Mouse (Mus musculus) myocyte (in vitro differentiated cells): ENCODE measurements around the gene Arl14.

ENCODE experiments used
- CEBPB ChIP-seq: IDR thresholded peaks from 2 replicates; pipeline ENCODE4 v1.6.1; 2011; ENCODE audit warnings: mild to moderate bottlenecking, moderate library complexity; ENCODE audit not compliant: poor library complexity, insufficient read depth, severe bottlenecking
- E2F4 ChIP-seq: IDR thresholded peaks from one replicate; pipeline ENCODE4 v1.6.1; 2011; ENCODE audit warnings: mild to moderate bottlenecking, control low read depth, moderate library complexity; ENCODE audit not compliant: insufficient read depth
- MAX ChIP-seq: IDR thresholded peaks from one replicate; pipeline ENCODE4 v1.6.1; 2011; ENCODE audit warnings: low read depth, mild to moderate bottlenecking, control low read depth
- MYOD1 ChIP-seq, 3 experiments: IDR thresholded peaks; one replicate each; pipeline ENCODE4 v1.6.1; 2011; ENCODE audit warnings: control low read depth in 2 of 3, low read depth in 2 of 3, mild to moderate bottlenecking in 2 of 3, moderate library complexity in 1 of 3; ENCODE audit not compliant: insufficient read length in 2 of 3, control insufficient read depth in 1 of 3
- MYOG ChIP-seq, 3 experiments: IDR thresholded peaks; one replicate each; pipeline ENCODE4 v1.6.1; 2011; ENCODE audit warnings: control low read depth in 2 of 3, low read depth in 2 of 3, mild to moderate bottlenecking in 2 of 3; ENCODE audit not compliant: insufficient read length in 2 of 3, control insufficient read depth in 1 of 3, insufficient read depth in 1 of 3
- POLR2A ChIP-seq: IDR thresholded peaks from one replicate; pipeline ENCODE4 v1.6.1; 2011; ENCODE audit warnings: low read depth, mild to moderate bottlenecking, control low read depth, moderate library complexity; ENCODE audit not compliant: insufficient read length
- POLR2AphosphoS2 ChIP-seq: IDR thresholded peaks from one replicate; pipeline ENCODE4 v1.6.1; 2011; ENCODE audit warnings: low read depth, control low read depth; ENCODE audit not compliant: insufficient read length
- REST ChIP-seq: IDR thresholded peaks from one replicate; pipeline ENCODE4 v1.6.1; 2011; ENCODE audit warnings: mild to moderate bottlenecking, control low read depth, moderate library complexity; ENCODE audit not compliant: insufficient read depth, insufficient read length
- TCF12 ChIP-seq: IDR thresholded peaks from one replicate; pipeline ENCODE4 v1.6.1; 2011; ENCODE audit warnings: mild to moderate bottlenecking, control low read depth; ENCODE audit not compliant: poor library complexity, insufficient read depth, severe bottlenecking
- TCF3 ChIP-seq: IDR thresholded peaks from one replicate; pipeline ENCODE4 v1.6.1; 2011; ENCODE audit warnings: low read depth, control low read depth; ENCODE audit not compliant: insufficient read length
- USF1 ChIP-seq: IDR thresholded peaks from one replicate; pipeline ENCODE4 v1.6.1; 2011; ENCODE audit warnings: low read depth, mild to moderate bottlenecking, control low read depth, moderate library complexity

GRCm38 (mm10) chr3:69200251-69200650, 22.0 kb upstream of the Arl14 start:
- TF ChIP-seq E2F4 (no peak), TCF3 (no peak), POLR2A (no peak), MYOD1 (IDR thresholded peaks at IDR 0.05; ENCODE audit: control insufficient read depth in 1 of 3, insufficient read length in 2 of 3, low read depth in 2 of 3) (no peak), USF1 (peak; percentile 35), REST (no peak), TCF12 (no peak), MAX (no peak), MYOG (IDR thresholded peaks at IDR 0.05; ENCODE audit: control insufficient read depth in 1 of 3, insufficient read depth in 1 of 3, insufficient read length in 2 of 3, low read depth in 2 of 3) (no peak), POLR2AphosphoS2 (no peak), CEBPB (no peak)
